In the genomic region with DNA sequence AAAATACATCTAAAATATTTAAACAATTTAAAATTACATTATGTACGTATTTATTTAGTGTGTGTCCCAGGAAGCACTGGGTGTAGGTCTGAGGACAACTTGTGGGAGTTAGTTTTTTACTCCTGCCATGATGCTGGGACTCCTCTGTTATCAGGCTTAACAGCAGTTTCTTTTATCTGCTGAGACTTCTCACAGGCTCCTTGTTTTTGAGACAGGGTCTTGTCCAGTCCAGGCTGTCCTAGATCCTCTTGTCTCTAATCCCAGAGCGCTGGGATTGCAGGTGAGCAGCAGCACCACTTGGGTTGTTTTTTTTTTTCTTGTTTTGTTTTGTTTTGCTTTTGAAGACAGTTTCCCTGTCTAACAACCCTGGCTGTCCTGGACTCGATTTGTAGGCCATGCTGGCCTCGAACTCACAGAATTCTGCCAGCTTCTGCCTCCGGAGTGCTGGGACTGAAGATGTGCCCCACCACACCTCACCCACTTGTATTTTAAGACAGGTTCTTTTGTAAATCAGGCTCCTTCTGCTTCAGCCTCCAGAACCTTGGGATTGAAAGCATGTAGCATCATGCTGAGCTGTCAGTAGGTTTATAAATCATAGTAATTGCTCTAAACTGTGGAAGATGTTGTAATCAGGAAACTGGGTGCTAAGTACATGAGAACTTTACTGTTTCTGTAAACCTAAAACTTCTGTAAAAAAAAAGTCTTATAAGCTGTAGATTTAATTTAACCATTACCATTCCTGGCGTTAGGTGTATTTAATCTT, we compare ENCODE assay signal across 16 mouse cellular contexts. TPM values are rescaled to one million over a fixed set of nuclear protein-coding genes. Genes with fewer than 3 reads are reported as not detected.
DNase-seq lines count a peak whose midpoint lies in the region; ATAC-seq and TF ChIP-seq lines count a peak whose summit lies in the region.
"Had no signal": no experiment of that assay in that cellular context is flagged by ENCODE, and none has a peak within 500 bp of the region (broad histone marks: within the 10 kb centered on the region; RNA-seq: fewer than 3 reads in every experiment).

No protein-coding gene starts in this region.

- no peaks in the 10 kb centered on the region for H3K9me3 ChIP-seq in lung, embryonic 14.5 days (ENCODE audit: low read depth, low read length)
- peaks cover 2% of the 10 kb centered on the region; the same call in 1 of the 2 replicates for H3K9me3 ChIP-seq in limb, embryonic 12.5 days
- H3K9me3 ChIP-seq: embryonic facial prominence, embryonic 10.5 days had no signal

- no peak overlapping the region for H3K4me2 ChIP-seq in lung, embryonic 14.5 days
- no peak overlapping the region for H3K4me2 ChIP-seq in limb, embryonic 12.5 days

- 72% methylated on average over 6 of the region's 6 CpGs for WGBS in lung, embryonic 14.5 days
- WGBS in lung, adult 2 months = 83% methylated on average over 6 of the region's 6 CpGs
- WGBS in limb, embryonic 12.5 days = 60% methylated on average over 6 of the region's 6 CpGs
- WGBS in macrophage (ENCODE audit: missing documents) = 76% methylated on average over 6 of the region's 6 CpGs

- 0 out of 2 replicates have a peak, but pooled peaks cover 3% of the 10 kb centered on the region for H3K36me3 ChIP-seq in lung, embryonic 14.5 days (ENCODE audit: insufficient read depth)
- peaks cover 7% of the 10 kb centered on the region for H3K36me3 ChIP-seq in limb, embryonic 12.5 days
- no peaks in the 10 kb centered on the region for H3K36me3 ChIP-seq in macrophage (ENCODE audit: inconsistent target)

- TF ChIP-seq CTCF in lung, embryonic 14.5 days (IDR thresholded peaks at IDR 0.05; ENCODE audit: low read depth) = no peak
- no peak for TF ChIP-seq CTCF in lung, adult 2 months (IDR thresholded peaks at IDR 0.05; ENCODE audit: insufficient read depth, low read length)

- no peak overlapping the region for H3K9ac ChIP-seq in lung, embryonic 14.5 days
- no peak overlapping the region for H3K9ac ChIP-seq in limb, embryonic 12.5 days (replicated peaks)

- H3K4me1 ChIP-seq in lung, embryonic 14.5 days (ENCODE audit: insufficient read depth) = no peaks in the 10 kb centered on the region
- peaks cover 4% of the 10 kb centered on the region for H3K4me1 ChIP-seq in lung, adult 2 months (ENCODE audit: control insufficient read depth, insufficient read depth, low read length)
- H3K4me1 ChIP-seq in limb, embryonic 12.5 days (replicated peaks) = peaks cover 6% of the 10 kb centered on the region

- no peak for ATAC-seq in lung, embryonic 14.5 days (ENCODE audit: insufficient read depth)
- ATAC-seq in limb, embryonic 12.5 days (ENCODE audit: insufficient number of reproducible peaks, insufficient read depth, low FRiP score, low TSS enrichment, low read depth) = no peak
- ATAC-seq: forebrain, embryonic 14.5 days had no signal

- H3K79me2 ChIP-seq in macrophage (ENCODE audit: inconsistent target) = peaks cover 28% of the 10 kb centered on the region

- H3K4me3 ChIP-seq in lung, embryonic 14.5 days (ENCODE audit: low read depth, low read length) = no peak overlapping the region
- H3K4me3 ChIP-seq in lung, adult 2 months (replicated peaks; ENCODE audit: extremely low read depth, low read depth, low read length) = no peak overlapping the region
- no peak overlapping the region for H3K4me3 ChIP-seq in limb, embryonic 12.5 days (replicated peaks)
- H3K4me3 ChIP-seq in macrophage (ENCODE audit: inconsistent target) = no peak overlapping the region

- no peaks in the 10 kb centered on the region for H3K27me3 ChIP-seq in lung, embryonic 14.5 days (ENCODE audit: insufficient read depth, low read length)
- no peaks in the 10 kb centered on the region for H3K27me3 ChIP-seq in limb, embryonic 12.5 days

- no peak for DNase-seq in lung, embryonic 14.5 days
- no peak for DNase-seq in lung, adult 2 months
- DNase-seq in c-Kit-negative CD71-positive TER-119-positive erythroid progenitor cells, embryonic 14.5 days (ENCODE audit: low read depth, low spot score) = peak; percentile 56
- DNase-seq in ovary, adult 18-20 months (ENCODE audit: low spot score) = no peak
- DNase-seq in cerebellum, postnatal 36 days = no peak
- DNase-seq in layer of hippocampus, adult 9-11 months = no peak
- DNase-seq: adrenal gland, postnatal 25 days; gastrocnemius, postnatal 14 days; kidney, adult 11 months had no signal

- H3K27ac ChIP-seq in lung, embryonic 14.5 days (ENCODE audit: low read depth) = peak overlapping the region; percentile 8; the same call in 1 of the 2 replicates
- 0 out of 2 replicates have a peak overlapping the region, but pooled peaks have one; percentile 0 for H3K27ac ChIP-seq in limb, embryonic 12.5 days
- peak overlapping the region; percentile 87 for H3K27ac ChIP-seq in macrophage

- no peak for TF ChIP-seq POLR2A in lung, adult 2 months (IDR thresholded peaks at IDR 0.05; ENCODE audit: borderline replicate concordance, extremely low read depth, low read depth, low read length)

RNA-seq across cellular contexts. Expression of a gene that starts 1.8 kb away (rescaled TPM):
- polyA plus RNA-seq in lung, embryonic 14.5 days (2014; fragmentation: Nextera tagmentation; extraction: Ambion mirVana) = 89.5 and 92.5 TPM in 2 replicates
- polyA plus RNA-seq in lung, adult 2 months (2012; rRNA removed) = 32.2 and 37.7 TPM in 2 replicates
- polyA plus RNA-seq in limb, embryonic 12.5 days (2016; fragmentation: Nextera tagmentation; extraction: Ambion mirVana) = 106 and 120 TPM in 2 replicates
- total RNA-seq in macrophage (2018; cell fraction: chromatin; rRNA removed) = 10 to 100 TPM in 24 of 26 experiments, 1 to 10 TPM in 2; 8.8 to 55.2 (median 28.9) TPM
- total RNA-seq in macrophage (2018; cell fraction: cytosol; rRNA removed) = 10 to 100 TPM; 35.6 to 62.8 (median 49.4) TPM
- 10 to 100 TPM; 14.0 to 62.8 (median 30.6) TPM for total RNA-seq in macrophage (2018; cell fraction: nucleus; rRNA removed)
- polyA plus RNA-seq in macrophage (2018) = 40.3 to 90.8 TPM (median 50.7 TPM) in 3 replicates

RNA-seq across cellular contexts. Expression of a gene that starts 9.5 kb away (rescaled TPM):
- 27.2 and 32.4 TPM in 2 replicates for polyA plus RNA-seq in lung, embryonic 14.5 days (2014; fragmentation: Nextera tagmentation; extraction: Ambion mirVana)
- polyA plus RNA-seq in lung, adult 2 months (2012; rRNA removed) = 27.3 and 32.1 TPM in 2 replicates
- polyA plus RNA-seq in limb, embryonic 12.5 days (2016; fragmentation: Nextera tagmentation; extraction: Ambion mirVana) = 24.6 and 29.8 TPM in 2 replicates
- total RNA-seq in macrophage (2018; cell fraction: chromatin; rRNA removed) = 10 to 100 TPM in 19 of 26 experiments, 1 to 10 TPM in 7; 5.0 to 34.0 (median 20.9) TPM
- total RNA-seq in macrophage (2018; cell fraction: cytosol; rRNA removed) = 10 to 100 TPM; 10.6 to 22.1 (median 16.3) TPM
- 10 to 100 TPM in 20 of 26 experiments, 1 to 10 TPM in 6; 6.3 to 31.7 (median 13.3) TPM for total RNA-seq in macrophage (2018; cell fraction: nucleus; rRNA removed)
- 10.8 to 26.0 TPM (median 11.8 TPM) in 3 replicates for polyA plus RNA-seq in macrophage (2018)

RNA-seq across cellular contexts. Expression of a gene that starts 35.7 kb away (rescaled TPM):
- polyA plus RNA-seq in lung, embryonic 14.5 days (2014; fragmentation: Nextera tagmentation; extraction: Ambion mirVana) = 0.24 and 0.51 TPM in 2 replicates
- polyA plus RNA-seq in lung, adult 2 months (2012; rRNA removed) = 6.1 and 49.9 TPM in 2 replicates
- 1.0 TPM in 2 replicates for polyA plus RNA-seq in limb, embryonic 12.5 days (2016; fragmentation: Nextera tagmentation; extraction: Ambion mirVana)
- not detected for total RNA-seq in macrophage (2018; cell fraction: chromatin; rRNA removed)
- total RNA-seq in macrophage (2018; cell fraction: cytosol; rRNA removed) = under 1 TPM in 6 of 26 experiments, not detected in 20; 0.05 to 0.47 (median 0.10) TPM
- not detected for total RNA-seq in macrophage (2018; cell fraction: nucleus; rRNA removed)
- not detected in 3 replicates for polyA plus RNA-seq in macrophage (2018)
- total RNA-seq: adrenal gland, postnatal 25 days; gastrocnemius, postnatal 14 days; hematopoietic stem cell, adult 5-6 weeks; layer of hippocampus, adult 18-20 months had no signal
- polyA plus RNA-seq: forebrain, embryonic 14.5 days; myocyte had no signal

Comparison
In these comparisons a context has a peak if more than half of its experiments do, and no peak if none do; other contexts are left out.
1. H3K27ac ChIP-seq: peak in every context shown above with its lines; median percentile 87 in macrophage; 8 in lung, embryonic 14.5 days; 0 in limb, embryonic 12.5 days.